Mouse (Mus musculus): ENCODE measurements around the gene Kcnn4. TPM values are rescaled to one million over a fixed set of nuclear protein-coding genes. Genes with fewer than 3 reads are reported as not detected.
A peak's percentile ranks its signal among the peaks of the same experiment; 100 is the strongest.

Gene Kcnn4
- polyA plus RNA-seq, 1 experiment from 2014 or later: 4.1 TPM

DNA sequence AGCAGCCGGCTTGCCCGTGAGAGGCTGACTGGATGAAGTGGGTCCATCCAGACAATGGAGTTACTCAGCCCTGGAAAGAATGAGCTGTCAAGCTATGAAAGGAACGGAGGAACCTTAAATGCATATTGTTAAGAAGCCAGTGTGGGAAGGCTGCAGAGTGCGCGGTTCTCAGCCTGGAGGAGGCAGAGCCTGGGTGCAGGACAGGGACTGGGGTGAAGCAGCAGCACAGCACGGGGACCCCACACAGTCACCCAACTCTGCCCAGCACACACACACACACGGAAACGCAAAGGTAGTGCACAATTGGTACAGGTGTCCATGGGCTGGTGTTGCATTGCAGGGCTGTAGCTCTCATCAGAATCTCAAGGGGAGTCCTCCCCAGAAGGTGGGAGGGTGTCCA, 49.5 kb downstream of the Kcnn4 start:
- Histone ChIP-seq H3K4me3 (ENCODE audit: low read depth, low read length) (no peak overlapping the region), H3K4me1 (replicated peaks; ENCODE audit: control insufficient read depth, insufficient read depth, low read length) (peaks cover 10% of the 10 kb centered on the region), H3K27me3 (ENCODE audit: control insufficient read depth, insufficient read depth, low read length) (no peaks in the 10 kb centered on the region), H3K36me3 (ENCODE audit: control insufficient read depth, insufficient read depth, low read length) (no peaks in the 10 kb centered on the region; the same call in 1 of the 2 replicates), H3K9me3 (ENCODE audit: control insufficient read depth, low read length) (no peaks in the 10 kb centered on the region), H3K9ac (ENCODE audit: low read length) (0 out of 2 replicates have a peak overlapping the region, but pooled peaks have one; percentile 16), H3K27ac (ENCODE audit: low read depth, low read length) (peak overlapping the region; percentile 31; the same call in 1 of the 2 replicates), H3K4me2 (ENCODE audit: low read depth, low read length, severe bottlenecking) (no peak overlapping the region)
- ATAC-seq (replicated peaks; ENCODE audit: low FRiP score) (no peak), DNase-seq (ENCODE audit: low spot score) (no peak)
- WGBS: 46% methylated on average over 8 of the region's 8 CpGs

DNA sequence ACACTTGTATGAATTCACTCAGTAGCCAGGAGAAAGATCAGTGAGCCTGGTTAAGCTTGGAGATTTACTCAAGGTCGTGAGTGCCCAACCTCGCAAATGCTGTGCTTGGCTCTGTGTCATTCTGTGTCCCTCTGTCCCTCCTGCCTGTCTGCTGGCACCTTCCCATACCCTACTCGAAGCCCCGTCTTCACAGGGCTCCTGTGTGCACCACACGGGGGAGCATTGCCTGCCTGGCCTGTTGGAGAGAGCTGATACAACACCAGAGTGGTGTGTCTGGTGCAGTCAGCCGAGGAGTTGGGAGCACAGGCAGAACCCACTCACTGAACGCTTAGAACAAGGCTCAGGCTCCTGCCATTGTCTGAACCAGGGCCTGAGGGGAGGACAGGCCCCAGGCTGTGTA, 51.6 kb downstream of the Kcnn4 start:
- no peak overlapping the region for H3K4me3 ChIP-seq (ENCODE audit: low read depth, low read length)
- DNase-seq (ENCODE audit: low spot score): no peak
- H3K4me2 ChIP-seq (ENCODE audit: low read depth, low read length, severe bottlenecking): no peak overlapping the region
- no peak overlapping the region for H3K27ac ChIP-seq (ENCODE audit: low read depth, low read length)
- no peak for ATAC-seq (replicated peaks; ENCODE audit: low FRiP score)
- H3K36me3 ChIP-seq (ENCODE audit: control insufficient read depth, insufficient read depth, low read length): no peaks in the 10 kb centered on the region; the same call in 1 of the 2 replicates
- 76% methylated on average over 7 of the region's 7 CpGs for WGBS
- H3K9ac ChIP-seq (ENCODE audit: low read length): no peak overlapping the region; the same call in 1 of the 2 replicates
- no peaks in the 10 kb centered on the region for H3K9me3 ChIP-seq (ENCODE audit: control insufficient read depth, low read length)
- peaks cover 10% of the 10 kb centered on the region for H3K4me1 ChIP-seq (replicated peaks; ENCODE audit: control insufficient read depth, insufficient read depth, low read length)
- H3K27me3 ChIP-seq (ENCODE audit: control insufficient read depth, insufficient read depth, low read length): no peaks in the 10 kb centered on the region

DNA sequence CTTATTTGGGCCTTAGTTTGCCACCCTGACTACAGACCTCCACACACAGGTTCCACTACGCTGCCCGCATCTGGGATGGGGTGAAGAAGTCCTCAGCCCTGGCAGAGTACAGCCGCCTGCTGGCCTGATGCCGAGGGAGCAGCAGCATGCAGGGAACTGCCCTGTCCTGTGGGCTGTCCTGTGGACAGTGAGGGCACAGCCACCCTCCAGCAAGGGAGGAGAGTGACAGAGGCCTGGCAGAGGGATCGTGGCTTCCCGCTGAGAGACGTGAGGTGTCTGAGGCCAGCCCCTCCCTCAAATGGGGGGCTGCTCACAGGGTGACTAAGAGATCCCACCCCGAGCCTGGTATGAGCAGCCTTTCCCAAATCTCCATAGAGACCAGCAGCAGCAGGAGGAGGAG, 52.2 kb downstream of the Kcnn4 start:
- ATAC-seq (replicated peaks; ENCODE audit: low FRiP score) (no peak), DNase-seq (ENCODE audit: low spot score) (no peak)
- peaks cover 10% of the 10 kb centered on the region for H3K4me1 ChIP-seq (replicated peaks; ENCODE audit: control insufficient read depth, insufficient read depth, low read length)
- H3K27me3 ChIP-seq (ENCODE audit: control insufficient read depth, insufficient read depth, low read length): no peaks in the 10 kb centered on the region
- no peak overlapping the region for H3K4me2 ChIP-seq (ENCODE audit: low read depth, low read length, severe bottlenecking)
- no peak overlapping the region for H3K4me3 ChIP-seq (ENCODE audit: low read depth, low read length)
- no peaks in the 10 kb centered on the region; the same call in 1 of the 2 replicates for H3K36me3 ChIP-seq (ENCODE audit: control insufficient read depth, insufficient read depth, low read length)
- WGBS: 85% methylated on average over 8 of the region's 8 CpGs
- H3K9ac ChIP-seq (ENCODE audit: low read length): no peak overlapping the region; the same call in 1 of the 2 replicates
- no peaks in the 10 kb centered on the region for H3K9me3 ChIP-seq (ENCODE audit: control insufficient read depth, low read length)
- no peak overlapping the region for H3K27ac ChIP-seq (ENCODE audit: low read depth, low read length)

DNA sequence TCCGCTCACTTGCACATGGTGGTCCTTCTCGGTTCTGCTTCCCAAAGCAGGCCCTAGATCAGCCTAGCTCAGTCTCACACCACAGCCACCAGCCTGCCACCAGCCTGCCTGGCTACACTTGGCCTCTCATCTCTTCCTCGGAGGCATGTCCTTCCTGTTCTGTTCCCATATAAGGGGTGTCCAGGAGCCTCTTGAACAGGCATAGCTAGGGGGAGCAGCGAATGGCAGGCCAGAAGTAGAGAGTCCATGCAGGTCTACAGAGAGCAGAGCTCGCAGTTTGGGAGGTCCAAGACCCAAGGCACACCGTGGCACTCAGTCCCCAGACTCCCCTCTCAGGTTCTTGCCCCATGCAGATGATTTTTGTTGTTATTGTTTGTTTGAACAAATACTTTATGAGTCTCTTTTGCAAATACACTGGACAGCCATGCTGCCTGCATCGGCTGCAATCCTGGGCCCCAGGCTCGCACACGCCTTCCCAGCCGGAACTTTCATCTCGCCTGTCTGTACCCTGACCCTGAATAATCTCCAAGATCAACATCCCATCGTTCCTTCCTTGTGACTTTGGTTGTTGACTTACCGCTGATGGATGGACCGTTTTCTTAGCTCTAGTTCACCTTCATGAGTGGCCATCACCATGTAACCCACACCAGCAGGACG, 53.2 kb downstream of the Kcnn4 start:
- no peaks in the 10 kb centered on the region for H3K9me3 ChIP-seq (ENCODE audit: control insufficient read depth, low read length)
- no peak overlapping the region for H3K4me3 ChIP-seq (ENCODE audit: low read depth, low read length)
- H3K4me2 ChIP-seq (ENCODE audit: low read depth, low read length, severe bottlenecking): no peak overlapping the region
- no peak for DNase-seq (ENCODE audit: low spot score)
- no peaks in the 10 kb centered on the region; the same call in 1 of the 2 replicates for H3K36me3 ChIP-seq (ENCODE audit: control insufficient read depth, insufficient read depth, low read length)
- H3K4me1 ChIP-seq (replicated peaks; ENCODE audit: control insufficient read depth, insufficient read depth, low read length): peaks cover 10% of the 10 kb centered on the region
- H3K9ac ChIP-seq (ENCODE audit: low read length): no peak overlapping the region
- no peak overlapping the region for H3K27ac ChIP-seq (ENCODE audit: low read depth, low read length)
- 92% methylated on average over 15 of the region's 15 CpGs for WGBS
- H3K27me3 ChIP-seq (ENCODE audit: control insufficient read depth, insufficient read depth, low read length): no peaks in the 10 kb centered on the region
- ATAC-seq (replicated peaks; ENCODE audit: low FRiP score): no peak

DNA sequence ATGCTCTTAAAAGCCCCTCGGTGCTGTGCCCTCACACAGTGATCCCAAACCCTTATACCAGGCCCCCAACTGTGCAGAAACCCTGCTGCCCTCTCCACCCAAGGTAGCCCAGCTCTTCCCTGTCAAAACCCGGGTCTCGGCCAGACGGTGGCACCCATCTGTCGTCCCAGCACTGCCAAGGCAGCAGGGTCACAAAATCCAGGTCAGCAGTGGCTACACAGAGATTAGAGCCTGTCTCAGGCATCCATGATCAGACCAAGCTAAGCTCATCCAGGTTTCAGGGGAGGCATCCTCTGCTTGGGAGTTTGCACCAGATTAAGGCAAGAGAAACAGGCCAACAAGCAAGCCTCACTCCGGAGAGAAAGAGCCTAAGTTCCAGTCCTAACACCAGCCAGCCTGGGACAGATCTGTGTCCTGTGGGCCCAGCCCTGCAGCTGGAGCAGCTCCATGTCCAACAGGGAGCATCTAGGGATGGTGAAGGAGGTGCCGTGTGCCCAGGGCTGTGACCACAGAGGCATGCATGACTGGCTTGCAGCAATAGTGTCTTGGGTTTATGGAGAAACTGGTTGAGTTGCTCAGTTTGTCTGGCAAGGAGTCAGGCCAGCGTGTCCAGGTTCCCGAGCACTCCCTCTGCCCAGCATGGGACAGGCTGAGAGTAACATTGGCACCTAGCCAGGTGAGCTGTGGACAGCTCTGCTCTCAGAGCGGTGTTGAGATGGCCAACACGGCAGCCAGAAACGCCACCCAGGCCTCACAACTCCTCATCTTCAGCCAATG, 54.1 kb downstream of the Kcnn4 start:
- Histone ChIP-seq H3K27me3 (ENCODE audit: control insufficient read depth, insufficient read depth, low read length) (no peaks in the 10 kb centered on the region), H3K4me2 (ENCODE audit: low read depth, low read length, severe bottlenecking) (no peak overlapping the region), H3K9ac (ENCODE audit: low read length) (no peak overlapping the region), H3K36me3 (ENCODE audit: control insufficient read depth, insufficient read depth, low read length) (no peaks in the 10 kb centered on the region; the same call in 1 of the 2 replicates), H3K9me3 (ENCODE audit: control insufficient read depth, low read length) (no peaks in the 10 kb centered on the region), H3K27ac (ENCODE audit: low read depth, low read length) (no peak overlapping the region), H3K4me3 (ENCODE audit: low read depth, low read length) (no peak overlapping the region), H3K4me1 (replicated peaks; ENCODE audit: control insufficient read depth, insufficient read depth, low read length) (peaks cover 8% of the 10 kb centered on the region)
- 93% methylated on average over 12 of the region's 12 CpGs for WGBS
- DNase-seq (ENCODE audit: low spot score): no peak
- no peak for ATAC-seq (replicated peaks; ENCODE audit: low FRiP score)

DNA sequence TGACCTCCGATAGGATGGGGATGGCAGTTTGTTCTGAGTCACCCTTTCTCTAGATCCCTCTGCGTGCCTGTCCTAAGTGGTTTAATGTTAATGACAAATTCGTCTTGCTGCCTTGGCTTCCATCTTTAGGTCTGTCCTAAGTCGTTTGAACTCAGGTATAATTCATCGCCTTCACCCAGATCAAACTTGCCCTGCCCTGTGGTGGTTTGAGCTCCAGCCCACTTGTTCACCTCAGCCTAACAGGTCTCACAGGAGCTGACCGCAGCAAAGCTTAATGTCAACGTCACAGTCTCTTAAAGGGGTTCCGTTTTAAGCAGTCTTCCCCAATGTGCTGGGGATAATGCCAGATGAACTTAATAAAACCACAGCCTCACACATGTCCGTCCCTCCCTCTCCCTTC, 55.9 kb downstream of the Kcnn4 start:
- H3K27me3 ChIP-seq (ENCODE audit: control insufficient read depth, insufficient read depth, low read length): no peaks in the 10 kb centered on the region
- no peak overlapping the region for H3K9ac ChIP-seq (ENCODE audit: low read length)
- no peak overlapping the region for H3K27ac ChIP-seq (ENCODE audit: low read depth, low read length)
- H3K36me3 ChIP-seq (ENCODE audit: control insufficient read depth, insufficient read depth, low read length): no peaks in the 10 kb centered on the region; the same call in 1 of the 2 replicates
- H3K4me2 ChIP-seq (ENCODE audit: low read depth, low read length, severe bottlenecking): no peak overlapping the region
- H3K9me3 ChIP-seq (ENCODE audit: control insufficient read depth, low read length): no peaks in the 10 kb centered on the region
- 90% methylated on average over 9 of the region's 9 CpGs for WGBS
- ATAC-seq (replicated peaks; ENCODE audit: low FRiP score) (no peak), DNase-seq (ENCODE audit: low spot score) (no peak)
- H3K4me1 ChIP-seq (replicated peaks; ENCODE audit: control insufficient read depth, insufficient read depth, low read length): no peaks in the 10 kb centered on the region
- no peak overlapping the region for H3K4me3 ChIP-seq (ENCODE audit: low read depth, low read length)

DNA sequence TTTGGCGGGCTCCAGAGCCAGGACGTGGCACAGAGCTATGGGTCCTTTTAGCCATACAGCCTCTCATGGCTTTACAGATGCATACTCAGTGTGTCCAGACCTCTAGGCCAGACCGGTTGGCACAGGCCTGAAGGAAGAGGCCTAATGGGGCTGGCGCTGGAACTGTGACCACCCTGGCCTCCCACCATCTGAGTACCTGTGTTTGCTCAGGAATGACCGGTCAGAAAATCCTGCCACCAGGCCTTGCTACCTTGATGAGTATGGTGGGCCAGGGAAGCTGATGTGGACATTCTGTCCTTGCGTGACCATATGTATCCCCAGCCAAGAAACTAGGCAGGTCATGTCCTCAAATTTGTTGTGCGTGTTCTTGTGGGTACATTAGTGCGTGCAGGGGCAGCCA, 57.1 kb downstream of the Kcnn4 start:
- Histone ChIP-seq H3K4me2 (ENCODE audit: low read depth, low read length, severe bottlenecking) (no peak overlapping the region), H3K36me3 (ENCODE audit: control insufficient read depth, insufficient read depth, low read length) (no peaks in the 10 kb centered on the region; the same call in 1 of the 2 replicates), H3K4me3 (ENCODE audit: low read depth, low read length) (no peak overlapping the region), H3K9ac (ENCODE audit: low read length) (no peak overlapping the region), H3K27me3 (ENCODE audit: control insufficient read depth, insufficient read depth, low read length) (no peaks in the 10 kb centered on the region), H3K9me3 (ENCODE audit: control insufficient read depth, low read length) (no peaks in the 10 kb centered on the region), H3K27ac (ENCODE audit: low read depth, low read length) (no peak overlapping the region), H3K4me1 (replicated peaks; ENCODE audit: control insufficient read depth, insufficient read depth, low read length) (no peaks in the 10 kb centered on the region)
- no peak for ATAC-seq (replicated peaks; ENCODE audit: low FRiP score)
- WGBS: 92% methylated on average over 8 of the region's 8 CpGs
- DNase-seq (ENCODE audit: low spot score): no peak

DNA sequence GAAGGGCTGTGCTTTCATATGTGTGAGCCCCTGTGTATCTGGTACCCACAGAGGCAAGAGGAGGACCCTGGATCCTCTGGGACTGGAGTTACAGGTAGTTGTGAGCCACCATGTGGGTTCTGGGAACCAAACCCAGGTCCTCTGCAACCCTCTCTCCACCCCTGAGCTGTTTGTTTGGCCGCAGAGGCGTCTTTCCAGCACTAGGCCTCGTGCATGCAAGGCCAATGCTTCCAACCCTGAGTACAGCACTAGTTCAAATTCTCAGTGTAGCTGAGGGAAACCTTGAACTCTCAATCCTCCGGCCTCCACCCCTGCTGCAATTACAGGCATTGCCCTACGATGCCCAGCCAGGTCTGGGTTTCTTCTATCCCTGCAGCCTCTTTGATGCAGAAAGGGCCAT, 58.7 kb downstream of the Kcnn4 start:
- no peaks in the 10 kb centered on the region for H3K27me3 ChIP-seq (ENCODE audit: control insufficient read depth, insufficient read depth, low read length)
- no peak overlapping the region for H3K4me2 ChIP-seq (ENCODE audit: low read depth, low read length, severe bottlenecking)
- DNase-seq (ENCODE audit: low spot score) (no peak), ATAC-seq (replicated peaks; ENCODE audit: low FRiP score) (no peak)
- H3K9ac ChIP-seq (ENCODE audit: low read length): no peak overlapping the region
- H3K9me3 ChIP-seq (ENCODE audit: control insufficient read depth, low read length): no peaks in the 10 kb centered on the region
- H3K36me3 ChIP-seq (ENCODE audit: control insufficient read depth, insufficient read depth, low read length): no peaks in the 10 kb centered on the region
- WGBS: 88% methylated on average over 5 of the region's 5 CpGs
- no peaks in the 10 kb centered on the region for H3K4me1 ChIP-seq (replicated peaks; ENCODE audit: control insufficient read depth, insufficient read depth, low read length)
- no peak overlapping the region for H3K27ac ChIP-seq (ENCODE audit: low read depth, low read length)
- no peak overlapping the region for H3K4me3 ChIP-seq (ENCODE audit: low read depth, low read length)
